Mouse (Mus musculus) embryonic fibroblast, embryonic 13.5 days (primary cell): Measurements from ENCODE around the gene Fam163b. TPM values are rescaled to one million over a fixed set of nuclear protein-coding genes. Genes with fewer than 3 reads are reported as not detected.
A peak's percentile ranks its signal among the peaks of the same experiment; 100 is the strongest.

Experiments
- H3K27ac ChIP-seq: 2 replicates; pipeline ENCODE4 v1.5.1; 2012; ENCODE audit warnings: low read length, control low read depth, inconsistent platforms; ENCODE audit not compliant: insufficient read depth
- H3K4me1 ChIP-seq: 2 replicates; pipeline ENCODE4 v1.6.1; 2011; ENCODE audit warnings: low read length; ENCODE audit not compliant: control insufficient read depth, insufficient read depth
- H3K4me3 ChIP-seq: 2 replicates; pipeline ENCODE4 v1.5.1; 2011; ENCODE audit warnings: mild to moderate bottlenecking, control low read depth, low read length; ENCODE audit not compliant: insufficient read depth
- CTCF ChIP-seq: IDR thresholded peaks from 2 replicates; pipeline ENCODE4 v1.5.1; 2011; ENCODE audit warnings: mild to moderate bottlenecking, control low read depth, low read length, moderate library complexity, borderline replicate concordance; ENCODE audit not compliant: insufficient read depth
- POLR2A ChIP-seq: IDR thresholded peaks from 2 replicates; pipeline ENCODE4 v1.6.1; 2011; ENCODE audit warnings: low read depth, mild to moderate bottlenecking, control low read depth, low read length, moderate library complexity
- polyA plus RNA-seq: library from polyadenylated mRNA; stranded (reverse); fragments of >200 nt; gene quantifications from 2 replicates; pipeline ENCODE4 v1.2.4, GENCODE M21; 2011; ENCODE audit warnings: low read depth; ENCODE audit not compliant: missing spikeins, insufficient read length

Gene Fam163b
- polyA plus RNA-seq, 1 experiment = not detected

DNA sequence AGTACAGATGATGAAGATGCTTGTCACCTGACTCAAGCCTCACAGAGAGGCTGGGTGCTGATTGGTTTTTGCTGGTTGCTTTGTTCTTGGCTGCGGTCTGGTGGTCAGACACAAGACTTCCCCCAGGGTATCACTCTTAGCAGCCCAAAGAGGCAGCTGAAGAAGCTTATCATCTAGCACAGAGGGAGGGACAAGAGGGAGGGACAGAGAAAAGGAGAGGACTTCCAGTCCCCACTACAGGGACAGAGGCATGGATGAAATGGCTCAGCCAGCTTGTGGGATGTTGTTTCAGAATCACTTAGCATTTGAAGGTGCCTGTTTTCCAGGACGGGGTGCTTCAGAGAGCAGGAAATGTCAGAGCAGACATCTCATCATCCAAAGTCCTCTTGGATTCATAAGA lies 64.0 kb downstream of the Fam163b start:
- no peak for TF ChIP-seq CTCF
- no peak for TF ChIP-seq POLR2A
- Histone ChIP-seq H3K4me3 (no peak overlapping the region), H3K4me1 (peaks cover 7% of the 10 kb centered on the region), H3K27ac (no peak overlapping the region)

- H3K4me1 ChIP-seq = peaks cover 7% of the 10 kb centered on the region
- TF ChIP-seq CTCF (no peak), POLR2A (no peak)
- no peak overlapping the region for H3K27ac ChIP-seq
Measured at GRCm38 (mm10) chr2:27077655-27078244, 64.5 kb downstream of the Fam163b start.

GRCm38 (mm10) chr2:27075485-27075884 lies 66.8 kb downstream of the Fam163b start:
- TF ChIP-seq POLR2A (no peak), CTCF (peak; percentile 66; the same call in 1 of the 2 replicates)
- Histone ChIP-seq H3K27ac (no peak overlapping the region), H3K4me3 (no peak overlapping the region), H3K4me1 (peaks cover 7% of the 10 kb centered on the region)

More at GRCm38 (mm10) chr2:27077655-27078244, 64.5 kb downstream of the Fam163b start:
- H3K4me3 ChIP-seq = no peak overlapping the region

DNA sequence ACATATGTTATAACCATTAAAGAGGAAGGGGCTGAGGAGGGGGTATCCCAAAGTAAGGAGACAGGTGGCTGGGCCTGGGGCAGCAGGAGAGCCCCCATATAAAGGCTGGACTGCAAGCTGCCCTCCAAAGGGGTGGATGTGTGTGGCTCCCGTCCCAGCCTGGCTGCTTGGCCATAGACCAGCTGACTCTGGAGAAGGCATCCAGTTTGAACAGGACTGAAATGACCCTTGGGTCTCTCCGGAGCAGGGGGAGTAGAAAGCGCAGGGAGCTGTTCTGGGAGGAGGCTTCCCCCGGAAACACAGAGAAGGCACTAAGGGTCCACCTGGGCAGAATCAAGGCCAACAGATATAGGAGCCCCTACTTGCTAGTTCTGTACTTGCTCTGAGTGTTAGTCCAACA lies 67.5 kb downstream of the Fam163b start:
- no peak overlapping the region for H3K27ac ChIP-seq
- H3K4me1 ChIP-seq = peaks cover 6% of the 10 kb centered on the region
- TF ChIP-seq CTCF (no peak), POLR2A (no peak)
- H3K4me3 ChIP-seq = no peak overlapping the region

DNA sequence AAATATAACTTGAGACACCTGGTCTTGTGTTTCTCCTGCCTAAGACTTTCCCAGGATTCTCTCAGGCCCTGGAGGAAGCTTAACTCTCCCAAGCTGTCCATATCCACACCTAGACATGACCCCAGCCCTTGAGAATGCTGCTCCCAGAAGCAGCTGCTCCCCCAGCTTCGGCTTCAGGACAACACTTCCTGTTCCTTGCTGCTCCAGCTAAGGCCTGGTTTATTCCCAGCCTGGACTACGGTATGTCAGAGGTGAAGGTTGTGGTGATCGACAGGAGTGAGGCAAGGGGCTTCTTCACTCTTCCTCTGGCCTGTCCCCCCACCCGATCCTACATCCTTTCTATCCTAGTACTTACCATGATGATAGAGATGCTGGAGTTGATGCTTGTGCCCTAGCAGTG lies 68.9 kb downstream of the Fam163b start:
- no peaks in the 10 kb centered on the region for H3K4me1 ChIP-seq
- H3K27ac ChIP-seq = no peak overlapping the region
- no peak overlapping the region for H3K4me3 ChIP-seq

DNA sequence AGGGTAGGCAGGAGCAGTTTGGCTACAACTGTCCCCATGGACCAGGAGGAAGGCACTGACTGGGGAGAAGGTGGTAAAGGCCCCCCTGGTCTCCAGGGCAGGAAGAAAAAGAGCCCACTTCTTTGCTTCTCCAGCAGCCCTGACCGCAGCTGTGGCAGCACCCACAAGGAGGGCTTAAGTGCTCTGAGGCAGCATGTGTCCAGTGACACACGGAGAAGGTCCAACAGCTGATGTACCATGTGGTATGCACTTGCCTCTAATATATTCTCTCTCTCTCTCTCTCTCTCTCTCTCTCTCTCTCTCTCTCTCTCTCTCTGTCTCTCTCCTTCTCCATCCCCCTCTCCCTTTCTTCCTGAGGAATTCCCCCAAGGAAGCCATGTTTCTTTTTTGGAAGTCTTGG lies 70.3 kb downstream of the Fam163b start, which contains the start of gene Mymk:
Mymk (minus strand) TSS at position 202 of the 400 bp plus-strand sequence.
- H3K27ac ChIP-seq = no peak within 1 kb of the TSS
- no peak within 1 kb of the TSS for H3K4me3 ChIP-seq
- TF ChIP-seq POLR2A = no peak
- no peak for TF ChIP-seq CTCF
- no peaks in the 10 kb centered on the region for H3K4me1 ChIP-seq

More for the DNA sequence above, 68.9 kb downstream of the Fam163b start:
- no peak for TF ChIP-seq POLR2A
- no peak for TF ChIP-seq CTCF

GRCm38 (mm10) chr2:27071137-27071536 lies 71.2 kb downstream of the Fam163b start:
- no peaks in the 10 kb centered on the region for H3K4me1 ChIP-seq
- no peak overlapping the region for H3K27ac ChIP-seq
- TF ChIP-seq CTCF = no peak
- TF ChIP-seq POLR2A = no peak
- H3K4me3 ChIP-seq = no peak overlapping the region

DNA sequence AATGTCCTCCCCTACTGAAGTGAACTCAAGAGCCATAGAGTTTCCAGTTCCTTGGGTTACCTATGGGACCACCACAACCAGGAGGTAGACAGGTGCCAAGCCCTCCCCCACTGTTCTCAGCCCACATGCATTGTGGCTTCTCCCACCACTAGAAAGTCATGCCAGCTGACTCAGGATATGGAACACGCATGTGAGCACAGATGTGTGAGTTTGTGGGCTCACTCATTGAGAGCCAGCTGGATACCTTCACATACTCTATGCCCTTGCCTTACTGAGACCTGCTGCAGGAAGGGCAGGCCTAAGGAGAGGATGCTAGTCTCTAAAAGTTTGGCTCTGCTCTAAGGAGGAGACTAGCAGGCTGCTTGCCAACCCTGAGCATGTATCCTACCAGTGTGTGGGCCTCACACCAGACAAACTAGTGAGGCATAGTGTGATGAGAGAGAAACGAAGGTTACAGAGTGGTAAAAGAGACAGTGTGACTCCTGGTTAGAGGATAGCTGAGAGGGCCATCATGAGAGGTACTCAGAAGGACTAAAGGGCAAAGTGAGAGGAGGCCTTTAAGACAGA lies 72.0 kb downstream of the Fam163b start:
- Histone ChIP-seq H3K27ac (no peak overlapping the region), H3K4me1 (no peaks in the 10 kb centered on the region), H3K4me3 (no peak overlapping the region)
- TF ChIP-seq POLR2A = no peak
- no peak for TF ChIP-seq CTCF

- H3K4me1 ChIP-seq = no peaks in the 10 kb centered on the region
- H3K27ac ChIP-seq = no peak overlapping the region
- TF ChIP-seq POLR2A (no peak), CTCF (no peak)
- H3K4me3 ChIP-seq = no peak overlapping the region
Measured at GRCm38 (mm10) chr2:27069646-27070045, 72.6 kb downstream of the Fam163b start.

DNA sequence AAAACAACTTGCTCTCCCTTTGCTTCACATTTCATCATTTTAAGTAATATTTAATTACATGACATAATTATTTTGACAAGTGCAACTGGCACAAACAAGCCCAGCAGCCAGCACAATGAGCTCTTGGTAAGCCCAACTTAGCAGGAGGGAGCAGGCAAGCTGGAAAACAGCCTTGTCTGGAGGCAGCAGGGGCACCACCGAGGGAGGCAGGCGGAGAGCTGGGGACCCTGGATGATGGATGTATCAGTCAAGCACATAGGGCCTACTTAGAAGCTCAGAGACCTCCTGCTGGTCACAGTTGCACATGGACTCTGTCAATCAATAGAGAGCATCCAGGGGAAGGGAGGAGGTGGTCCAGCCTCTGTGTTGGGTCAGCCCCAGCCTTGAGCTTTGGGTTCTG lies 74.3 kb downstream of the Fam163b start:
- H3K4me1 ChIP-seq = no peaks in the 10 kb centered on the region
- TF ChIP-seq CTCF = no peak
- TF ChIP-seq POLR2A = no peak
- no peak overlapping the region for H3K27ac ChIP-seq
- H3K4me3 ChIP-seq = no peak overlapping the region

DNA sequence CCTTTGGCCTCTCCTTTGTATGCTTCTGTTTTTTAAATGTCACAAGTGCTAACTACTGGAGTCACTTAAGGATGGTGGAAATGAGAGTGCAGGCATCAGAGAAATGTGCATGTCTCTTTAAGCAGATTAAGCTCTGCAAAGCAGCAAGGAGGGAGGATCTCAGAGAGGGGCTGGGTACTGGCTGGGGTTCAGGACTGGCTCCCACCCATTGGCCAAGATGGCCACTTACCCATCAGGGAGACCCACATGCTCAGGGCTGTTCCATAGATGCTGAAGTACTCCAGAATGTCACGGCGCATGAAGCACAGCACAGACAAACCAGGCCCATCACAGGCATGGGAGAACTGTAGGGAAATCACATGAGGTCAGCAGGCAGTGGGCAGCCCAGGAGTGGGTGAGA lies 75.2 kb downstream of the Fam163b start:
- Histone ChIP-seq H3K27ac (no peak overlapping the region), H3K4me3 (no peak overlapping the region), H3K4me1 (no peaks in the 10 kb centered on the region)
- TF ChIP-seq CTCF (no peak), POLR2A (no peak)

Other genes with a start within 250 kb of the Fam163b start
- 21.4 and 23.3 TPM in 2 replicates for gene Surf6, start 239.6 kb downstream of the Fam163b start, polyA plus RNA-seq
- gene Med22, start 231.8 kb downstream of the Fam163b start, polyA plus RNA-seq = 25.6 and 26.8 TPM in 2 replicates
- 448 and 480 TPM in 2 replicates for gene Rpl7a, start 231.7 kb downstream of the Fam163b start, polyA plus RNA-seq
- 29.3 and 33.6 TPM in 2 replicates for gene Surf2, start 226.1 kb downstream of the Fam163b start, polyA plus RNA-seq
- 38.8 and 47.8 TPM in 2 replicates for gene Surf1, start 226.0 kb downstream of the Fam163b start, polyA plus RNA-seq
- gene Surf4, start 208.6 kb downstream of the Fam163b start, polyA plus RNA-seq = 325 and 358 TPM in 2 replicates
- not detected in 2 replicates for gene Stkld1, start 208.4 kb downstream of the Fam163b start, polyA plus RNA-seq
- gene Rexo4, start 178.1 kb downstream of the Fam163b start, polyA plus RNA-seq = 44.3 and 48.8 TPM in 2 replicates
- gene Adamts13, start 169.1 kb downstream of the Fam163b start, polyA plus RNA-seq = not detected in 2 replicates
- 34.8 and 35.5 TPM in 2 replicates for gene Cacfd1, start 132.6 kb downstream of the Fam163b start, polyA plus RNA-seq
- 2.4 and 6.0 TPM in 2 replicates for gene Slc2a6, start 114.5 kb downstream of the Fam163b start, polyA plus RNA-seq
- not detected in 2 replicates for gene Mymk, start 70.3 kb downstream of the Fam163b start, polyA plus RNA-seq
- 0.17 and 0.95 TPM in 2 replicates for gene Adamtsl2, start 63.1 kb downstream of the Fam163b start, polyA plus RNA-seq
- gene Dbh, start 22.7 kb upstream of the Fam163b start, polyA plus RNA-seq = not detected in 2 replicates
- gene Sardh, start 105.8 kb upstream of the Fam163b start, polyA plus RNA-seq = 17.5 and 18.0 TPM in 2 replicates